Mouse (Mus musculus) cerebellum, adult 18-20 months (tissue): Measurements from ENCODE around the gene Csrp2.

Source experiments
- DNase-seq, 2 experiments: peaks; one replicate each; pipeline ENCODE4 v3.0.0; 2021

The Csrp2 gene

DNA sequence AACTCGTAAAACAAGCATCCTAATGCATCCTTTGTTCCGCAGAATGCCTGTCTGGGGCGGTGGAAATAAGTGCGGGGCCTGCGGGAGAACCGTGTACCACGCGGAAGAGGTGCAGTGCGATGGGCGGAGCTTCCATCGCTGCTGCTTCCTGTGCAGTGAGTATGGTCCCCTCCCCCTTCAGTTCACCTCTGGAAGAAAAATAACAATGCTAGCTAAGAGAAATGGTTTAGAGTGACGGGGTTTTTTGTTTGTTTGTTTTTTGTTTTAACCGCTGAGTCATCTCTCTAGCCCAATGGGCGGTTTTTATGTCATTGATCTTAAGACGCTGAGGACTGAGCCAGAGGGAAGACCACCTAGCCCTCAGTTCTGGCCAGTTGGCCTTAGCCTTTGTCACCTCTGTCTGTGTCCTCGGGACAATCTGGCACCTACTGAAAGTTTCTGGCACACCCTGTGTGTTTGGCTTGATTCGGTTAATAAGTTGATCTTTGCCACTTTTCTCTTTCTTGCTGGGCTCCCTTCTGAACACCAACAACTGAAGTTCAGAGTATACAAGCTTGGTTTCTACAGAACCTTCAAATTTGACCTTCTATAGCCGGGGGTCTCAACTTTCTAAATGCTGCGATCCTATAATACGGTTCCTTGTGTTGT, 12.4 kb downstream of the Csrp2 start:
- DNase-seq: no peak

DNA sequence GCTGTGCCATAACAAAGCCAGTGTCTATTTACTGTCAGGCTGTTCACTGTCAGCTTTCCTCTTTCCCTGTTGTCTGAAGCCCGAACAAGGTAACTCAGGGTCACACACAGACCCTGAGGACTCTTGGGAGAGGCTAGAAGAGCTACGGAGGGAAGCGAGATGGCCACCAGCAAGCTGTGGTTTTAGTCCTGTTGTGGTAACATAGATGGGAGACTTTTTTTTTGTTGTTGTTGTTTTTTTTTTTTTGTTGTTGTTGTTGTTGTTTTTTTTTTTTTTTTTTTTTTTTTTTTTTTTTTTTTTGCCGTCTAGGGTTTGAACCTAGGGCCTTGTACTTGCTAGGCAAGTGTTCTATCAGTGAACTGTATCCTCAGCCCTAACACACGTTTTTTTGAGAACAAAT, 14.0 kb downstream of the Csrp2 start:
- DNase-seq: no peak

DNA sequence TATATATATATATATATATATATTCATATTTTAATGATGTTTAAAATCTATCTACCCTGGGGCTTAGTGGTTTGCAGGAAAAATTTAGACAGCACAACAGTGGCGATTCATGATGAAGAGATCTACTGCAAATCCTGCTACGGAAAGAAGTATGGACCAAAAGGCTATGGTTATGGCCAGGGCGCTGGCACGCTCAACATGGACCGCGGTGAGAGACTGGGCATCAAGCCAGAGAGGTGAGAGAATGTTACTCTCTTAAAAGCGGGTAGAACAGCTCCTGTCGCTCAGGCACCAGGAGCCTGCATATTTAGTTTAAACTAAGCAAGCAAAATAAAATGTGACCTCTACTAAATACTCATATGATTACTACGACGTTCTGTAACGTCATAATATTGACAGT, 15.5 kb downstream of the Csrp2 start:
- DNase-seq: peak; percentile 33 to 45

DNA sequence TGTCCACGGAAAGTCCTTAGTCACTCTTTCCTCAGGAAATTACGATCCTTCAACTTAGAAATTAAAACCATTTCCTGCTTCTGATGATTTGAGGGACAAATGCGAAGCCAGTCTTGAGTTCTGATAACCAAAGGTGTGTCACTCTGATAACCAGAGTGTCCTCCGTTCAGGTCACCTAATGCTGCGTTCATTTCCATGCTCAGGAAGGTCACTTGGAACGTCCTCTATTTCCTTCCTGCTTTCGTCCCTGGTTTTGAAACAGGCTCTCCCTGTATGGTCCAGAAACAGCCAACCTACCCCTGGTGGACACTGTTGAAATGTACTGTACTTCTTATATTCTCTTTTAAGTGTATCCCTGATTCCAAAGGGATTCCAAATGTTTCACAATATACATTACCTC, 16.1 kb downstream of the Csrp2 start:
- DNase-seq: no peak

DNA sequence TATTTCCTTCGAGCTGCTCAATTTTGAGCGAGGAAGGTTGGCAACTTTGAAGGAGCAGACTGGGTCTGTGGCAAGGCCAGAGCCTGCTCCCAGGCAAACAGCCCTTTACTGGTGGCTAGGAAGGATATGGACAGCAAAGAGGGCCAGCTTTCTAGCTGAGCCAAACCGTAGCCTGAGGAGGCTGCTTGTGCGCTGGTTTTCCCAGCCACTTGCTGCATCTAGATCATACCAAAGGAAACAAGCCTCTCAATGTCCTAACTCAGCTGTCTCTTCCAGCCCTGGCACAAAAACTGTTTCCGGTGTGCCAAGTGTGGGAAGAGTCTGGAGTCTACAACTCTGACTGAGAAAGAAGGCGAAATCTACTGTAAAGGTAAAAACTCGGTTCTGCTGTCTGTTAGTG, 18.8 kb downstream of the Csrp2 start:
- peak in 1 of 2 experiments; percentile 25 for DNase-seq

DNA sequence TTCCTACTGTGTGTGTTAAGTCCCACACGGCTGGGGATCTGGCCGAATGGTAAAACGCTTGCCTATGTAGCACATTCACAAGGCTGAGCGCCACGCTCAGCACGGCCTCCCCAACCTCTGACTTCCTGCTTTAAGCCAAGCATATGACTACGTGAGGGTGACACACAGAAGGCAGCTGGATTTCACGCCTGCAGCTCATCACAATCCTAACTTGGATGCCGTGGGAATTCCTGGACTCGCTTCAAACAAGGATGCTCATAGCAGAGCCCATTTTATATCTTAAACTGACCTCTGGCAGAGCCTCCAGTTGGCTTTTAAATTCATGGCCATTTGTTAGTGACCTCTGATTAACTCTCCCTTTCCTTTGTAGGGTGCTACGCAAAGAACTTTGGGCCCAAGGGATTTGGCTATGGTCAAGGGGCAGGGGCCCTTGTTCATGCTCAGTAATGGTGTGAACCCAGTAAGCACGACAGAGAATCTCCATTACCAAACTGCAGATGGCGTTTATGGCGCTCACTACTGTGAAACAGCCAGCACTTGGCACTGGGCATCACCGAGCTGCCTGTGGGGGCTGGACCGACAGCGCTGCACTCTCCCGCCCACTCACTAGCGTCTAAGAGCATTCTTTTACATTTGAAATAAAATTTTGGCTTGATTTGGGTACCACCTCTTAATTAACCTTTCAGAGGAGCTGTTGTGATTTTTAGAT, 19.4 kb downstream of the Csrp2 start:
- DNase-seq: peak; percentile 69 to 77

DNA sequence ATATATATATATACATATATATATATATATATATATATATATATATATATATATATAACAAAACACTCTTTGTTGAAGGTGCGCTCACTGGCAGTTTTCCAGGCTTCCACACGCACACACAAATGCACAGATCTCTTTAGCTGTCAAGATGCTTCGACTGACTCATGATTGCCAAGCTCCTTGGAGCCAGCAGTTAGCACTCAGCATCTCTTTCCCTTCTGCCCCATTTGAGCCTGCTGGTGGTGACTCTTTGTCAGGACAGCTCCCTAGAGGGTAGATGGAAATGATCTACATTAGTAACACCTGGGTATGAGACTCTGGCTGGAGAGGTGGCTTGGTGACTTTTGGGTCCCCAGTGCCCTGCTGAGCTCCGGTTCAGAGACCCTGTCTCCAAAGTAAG, 20.1 kb downstream of the Csrp2 start:
- peak; percentile 22 to 35 for DNase-seq

DNA sequence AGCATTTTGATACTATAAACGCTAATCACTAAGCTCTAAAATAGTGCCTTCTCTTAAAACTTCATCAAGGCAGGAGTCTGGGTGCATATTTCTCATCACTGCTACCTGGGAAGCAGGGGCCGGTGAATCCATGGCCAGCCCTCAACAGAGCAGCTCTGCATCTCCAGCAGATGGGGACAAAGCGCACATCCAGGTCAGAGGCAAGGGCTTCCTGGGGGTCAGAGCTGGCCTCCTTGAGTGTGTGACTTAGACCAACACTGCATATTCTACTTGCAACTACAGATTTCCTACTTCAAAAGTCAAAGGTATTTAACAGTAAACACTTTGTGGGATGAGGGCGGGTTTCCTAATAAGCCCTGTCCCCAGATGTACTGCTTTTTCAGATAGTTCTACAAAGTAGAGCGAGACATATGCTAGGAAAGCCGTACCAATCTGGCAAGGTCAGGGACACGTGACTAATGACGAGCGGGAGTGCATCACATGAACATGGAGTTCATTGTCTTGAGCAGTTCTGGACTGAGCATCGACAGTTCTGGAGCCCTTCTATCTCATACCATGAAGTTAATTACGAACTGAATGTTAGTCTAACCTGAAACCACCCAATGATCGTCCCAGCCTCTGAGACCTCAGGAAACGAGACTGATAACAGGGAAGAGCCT, 21.3 kb downstream of the Csrp2 start:
- no peak for DNase-seq

DNA sequence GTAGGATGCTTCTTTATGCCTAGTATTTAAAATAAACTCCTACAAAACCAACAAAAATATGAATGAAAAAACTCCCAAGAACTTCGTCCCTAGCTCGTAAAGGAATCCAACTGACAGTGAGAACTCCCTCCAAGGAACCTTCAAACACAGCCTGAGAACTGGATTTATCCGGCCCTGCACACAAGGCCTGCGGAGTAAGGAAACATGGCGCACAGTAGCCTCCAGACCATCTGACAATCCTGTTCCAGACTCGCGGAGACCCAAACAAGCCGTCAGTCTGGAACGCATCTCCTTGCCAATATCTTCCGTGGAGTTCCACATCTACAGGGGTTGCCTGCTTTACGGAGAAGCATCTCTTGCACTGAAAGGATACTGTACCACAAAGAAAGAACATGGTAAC, 22.4 kb downstream of the Csrp2 start:
- DNase-seq: no peak

DNA sequence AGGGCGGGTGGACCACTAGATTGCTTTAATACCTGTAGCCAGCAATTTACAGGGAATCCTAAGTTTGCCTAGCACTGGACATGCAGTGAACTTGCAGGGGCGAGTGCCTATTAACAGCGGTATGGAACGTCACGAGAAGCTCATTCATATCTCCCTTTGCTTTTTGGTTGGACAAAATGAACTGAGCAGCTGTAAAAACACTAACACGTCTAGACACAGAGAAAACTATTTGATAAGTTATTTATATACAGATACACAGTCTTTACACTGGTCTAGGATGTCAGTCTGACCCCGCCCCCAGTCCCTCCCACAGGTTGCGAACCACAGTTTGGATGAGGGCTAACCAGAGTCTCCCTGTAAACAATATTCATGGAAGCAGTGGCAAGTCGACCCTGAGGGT, 23.2 kb downstream of the Csrp2 start:
- no peak for DNase-seq

DNA sequence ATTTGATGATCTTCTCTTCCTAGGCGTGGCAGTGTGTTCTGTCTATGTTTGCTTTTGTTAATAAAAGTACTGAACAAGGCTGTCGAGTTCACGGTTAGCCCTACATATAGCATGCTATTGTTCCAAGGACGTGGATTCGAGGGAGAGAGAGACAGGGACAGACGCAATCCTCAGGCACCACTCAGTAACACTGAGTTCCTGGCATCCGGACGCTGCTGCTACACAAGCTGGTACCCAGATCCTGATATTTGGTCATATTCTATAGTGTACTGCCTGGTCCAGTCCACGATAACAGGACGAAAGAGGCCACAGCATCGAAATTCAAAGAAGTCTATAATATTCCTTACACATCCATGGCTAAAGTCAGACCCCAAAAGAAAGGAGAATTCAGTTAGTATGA, 24.6 kb downstream of the Csrp2 start:
- DNase-seq: no peak

DNA sequence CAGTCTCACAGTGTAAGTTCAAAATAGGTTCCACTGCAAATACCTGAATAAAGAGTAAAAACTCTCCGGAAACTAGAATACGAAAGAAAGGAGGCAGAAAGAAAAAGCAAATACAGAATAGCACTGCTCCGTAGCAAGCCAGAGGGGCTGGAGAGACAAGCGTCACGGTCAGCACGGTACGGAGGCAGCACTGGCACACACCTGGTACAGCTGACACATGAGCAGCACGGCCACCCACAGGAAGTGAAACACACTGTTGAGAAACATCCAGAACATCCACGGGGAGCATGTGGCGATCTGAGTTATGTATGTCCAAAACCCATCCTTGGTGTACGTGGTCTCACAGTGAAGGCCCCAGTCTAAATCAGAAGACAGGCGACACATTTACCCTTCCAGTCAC, 26.4 kb downstream of the Csrp2 start:
- DNase-seq: no peak

DNA sequence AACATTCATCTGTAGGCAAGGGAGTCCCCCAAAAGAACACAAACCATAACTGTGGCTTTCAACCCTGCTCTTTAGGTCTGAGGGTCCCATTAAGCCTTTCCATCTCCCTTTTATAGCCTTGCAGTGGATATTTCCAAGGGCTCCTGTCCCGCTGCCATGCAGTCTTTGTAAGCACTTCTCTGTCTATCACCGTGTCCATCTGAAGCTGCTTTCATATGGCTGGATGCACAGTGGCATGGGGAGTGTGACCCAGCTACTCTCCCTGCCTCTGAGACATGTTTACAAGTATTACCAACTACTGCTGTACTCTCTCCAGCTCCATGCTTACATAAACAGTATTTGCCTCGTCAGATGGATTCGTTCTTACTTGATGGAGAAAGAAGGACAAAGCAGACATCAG, 28.0 kb downstream of the Csrp2 start:
- no peak for DNase-seq

DNA sequence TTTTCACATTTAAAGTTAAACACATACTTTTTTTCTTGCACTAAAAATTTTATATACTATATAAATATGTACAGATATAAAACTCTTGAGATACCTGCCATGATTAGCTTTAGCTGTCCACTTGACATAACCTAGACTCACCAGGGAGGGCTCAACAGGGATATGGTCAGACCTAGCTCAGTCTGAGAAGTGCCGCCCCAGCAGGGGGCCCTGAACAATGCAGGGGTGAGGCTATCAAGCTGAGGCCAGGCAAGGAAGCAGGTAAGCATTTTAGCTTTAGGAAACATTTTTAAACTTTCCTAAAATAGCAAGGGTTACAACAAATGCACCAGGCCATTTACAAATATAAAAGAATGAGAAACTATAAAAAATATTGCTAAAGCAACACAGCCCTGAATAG, 31.5 kb downstream of the Csrp2 start:
- DNase-seq: no peak

DNA sequence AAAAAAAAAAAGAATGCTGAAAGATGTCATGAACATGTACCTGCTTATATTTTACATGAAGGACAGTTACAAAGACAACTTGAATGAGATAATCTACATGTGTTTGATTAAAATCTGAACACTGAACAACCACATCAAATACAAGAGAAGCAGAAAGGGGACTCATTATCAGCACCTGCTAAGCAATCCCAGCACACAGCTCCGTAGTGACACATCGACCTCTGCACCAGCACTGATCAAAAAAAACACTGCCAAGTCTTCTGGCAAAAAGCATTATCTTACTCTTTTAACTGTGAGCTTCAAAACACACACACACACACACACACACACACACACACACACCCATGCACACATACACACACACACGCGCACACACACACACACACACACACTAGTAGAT, 32.2 kb downstream of the Csrp2 start:
- DNase-seq: no peak

DNA sequence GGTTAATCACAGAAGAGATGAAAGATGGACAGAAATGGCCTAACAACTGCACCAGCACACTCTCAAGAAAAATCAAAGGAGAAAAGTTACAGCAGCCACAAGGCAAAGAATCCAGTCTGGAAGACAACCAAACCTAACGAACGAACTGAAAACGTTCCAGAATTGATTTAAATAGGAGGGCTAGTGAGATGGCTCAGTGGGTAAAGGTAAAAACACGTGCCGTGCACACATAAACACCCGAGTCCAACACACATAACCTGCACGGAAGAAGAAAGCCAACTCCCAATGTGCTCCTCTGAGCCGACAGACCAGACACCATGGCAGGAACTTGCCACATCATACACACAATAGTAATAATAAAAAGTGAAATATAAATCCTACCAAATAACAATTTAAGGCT, 32.7 kb downstream of the Csrp2 start:
- no peak for DNase-seq

DNA sequence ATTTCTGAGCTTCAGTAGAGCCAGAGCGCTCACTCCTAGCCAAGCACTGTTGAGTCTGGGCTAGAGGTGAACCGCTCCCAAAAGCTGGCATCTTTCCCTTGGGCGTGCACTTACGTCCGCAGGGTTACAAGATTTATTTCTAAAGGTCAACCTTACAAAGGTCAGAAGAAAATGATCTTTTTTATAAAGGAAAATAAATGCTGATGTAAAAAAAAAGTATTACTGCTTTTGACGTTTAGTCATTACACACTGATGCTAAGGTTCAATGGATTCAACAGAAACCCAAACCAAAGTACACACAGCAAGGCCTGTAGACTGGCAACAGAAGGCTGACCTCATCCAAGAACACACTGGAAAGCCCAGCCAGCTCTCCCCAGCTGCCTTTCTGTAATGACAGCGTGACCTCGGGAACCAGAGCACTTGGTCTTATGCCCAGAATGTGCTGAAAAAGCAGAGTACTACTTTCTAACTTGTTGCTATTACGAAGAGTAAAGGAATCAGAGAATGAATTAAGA, 33.4 kb downstream of the Csrp2 start:
- peak in 1 of 2 experiments; percentile 50 for DNase-seq

DNA sequence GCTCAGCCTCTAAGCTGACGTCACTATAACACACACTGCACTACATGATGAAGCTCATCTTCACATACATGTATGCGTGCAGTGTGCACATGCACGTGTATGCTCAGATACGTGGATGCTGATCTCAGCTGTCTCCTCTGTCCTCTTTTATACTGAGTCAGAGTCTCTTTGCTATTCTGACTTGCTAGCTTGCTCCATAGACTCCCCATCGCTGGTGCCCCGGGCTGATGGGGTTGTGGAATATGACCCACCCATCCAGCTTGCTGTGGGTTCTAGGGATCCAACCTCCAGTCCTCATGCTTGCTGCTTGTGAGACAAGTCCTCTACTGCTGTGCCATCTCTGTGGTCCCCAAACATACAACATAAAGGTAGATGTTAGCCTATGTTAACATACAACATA, 39.3 kb downstream of the Csrp2 start:
- no peak for DNase-seq

DNA sequence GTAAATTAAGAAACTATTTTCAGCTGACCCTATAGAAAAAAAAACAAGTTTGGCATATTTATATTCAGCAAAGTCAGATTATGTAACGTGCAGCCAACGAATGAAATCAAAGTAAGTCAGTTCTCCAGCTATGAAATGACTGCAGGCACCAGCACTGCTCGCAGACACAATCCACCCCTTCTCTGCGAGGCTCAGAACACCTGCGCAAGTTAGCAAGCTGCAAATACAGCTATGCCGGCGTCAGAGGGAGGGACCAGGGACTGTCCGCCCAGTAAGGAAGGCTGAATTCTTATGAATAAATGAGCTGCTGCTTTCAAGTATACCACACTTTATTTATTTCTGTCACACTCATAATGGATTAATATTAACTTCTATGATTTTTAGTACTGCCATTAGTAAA, 40.2 kb downstream of the Csrp2 start:
- no peak for DNase-seq

DNA sequence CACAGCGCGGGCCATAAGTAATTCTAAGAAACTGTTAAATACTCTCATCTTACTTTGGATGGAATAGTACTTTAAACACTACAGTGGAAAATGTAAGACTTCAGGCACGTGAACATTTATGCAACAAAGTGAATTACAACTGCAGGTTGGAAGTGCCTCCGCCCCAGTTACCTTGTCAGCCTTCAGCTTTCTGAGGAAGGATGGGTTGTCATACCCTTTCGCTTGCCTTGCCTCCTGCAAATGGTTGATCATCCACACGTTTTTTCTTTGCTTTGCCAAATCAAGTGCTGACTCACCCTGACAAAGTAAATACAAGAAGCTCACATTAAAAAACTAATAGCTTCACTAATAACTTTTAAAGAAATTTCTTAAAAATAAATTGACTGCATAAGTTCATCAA, 41.3 kb downstream of the Csrp2 start:
- no peak for DNase-seq

DNA sequence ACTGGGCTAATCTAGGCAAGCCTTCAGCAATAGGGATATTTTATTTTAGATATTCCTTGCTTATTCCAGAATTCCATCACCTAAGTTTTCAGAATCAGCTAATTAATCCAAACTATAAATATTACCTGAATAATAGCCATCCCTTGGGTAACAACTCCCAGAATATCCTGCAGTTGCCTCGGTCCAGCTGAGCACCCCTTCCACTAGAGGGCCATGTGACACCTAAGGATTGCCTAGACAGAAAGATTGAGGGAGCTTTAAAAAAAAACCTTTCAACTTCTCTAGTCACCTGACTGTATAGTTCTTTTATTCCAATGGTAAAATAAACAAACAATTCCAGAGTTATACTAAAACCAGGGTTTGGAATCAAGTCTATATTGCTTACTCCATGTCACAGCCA, 42.6 kb downstream of the Csrp2 start:
- no peak for DNase-seq

DNA sequence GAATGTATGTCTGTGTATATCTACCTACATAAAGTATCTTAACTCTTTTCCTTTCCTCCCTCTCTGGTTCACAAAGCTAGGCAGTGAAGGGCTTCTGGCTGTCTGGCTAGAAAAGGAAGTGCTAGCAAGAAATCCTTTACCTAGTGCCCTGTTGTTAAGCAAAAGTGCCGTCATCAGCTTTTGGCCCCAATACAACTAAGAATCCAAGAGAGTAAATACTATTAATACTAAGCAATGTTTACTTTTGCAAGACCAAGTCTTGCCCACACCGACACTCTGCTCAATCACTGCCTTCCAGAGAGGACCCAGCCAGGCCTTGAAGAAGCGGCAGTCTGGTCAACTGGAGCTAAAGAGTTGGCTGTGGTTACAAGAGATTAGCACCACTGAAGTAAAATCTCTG, 51.5 kb downstream of the Csrp2 start:
- DNase-seq: no peak

DNA sequence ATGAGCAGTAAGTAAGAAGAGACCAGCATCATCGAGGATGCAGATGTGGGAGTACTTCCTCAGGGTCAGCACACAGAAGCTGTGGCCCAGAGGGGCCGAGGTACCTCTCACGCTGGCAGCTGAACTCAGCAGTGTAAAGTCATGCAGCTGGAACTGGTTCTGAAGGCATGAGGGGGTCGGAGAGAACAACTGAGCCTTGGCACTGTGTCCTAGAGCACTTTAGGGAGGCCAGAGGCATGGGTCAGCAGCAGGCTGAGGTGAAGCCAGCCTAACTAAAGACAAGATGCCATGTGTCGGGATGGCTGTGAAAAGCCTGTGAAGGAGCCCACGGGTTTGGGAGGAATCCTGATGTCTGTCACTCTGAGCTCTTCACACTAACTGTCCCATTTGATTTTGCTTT, 51.9 kb downstream of the Csrp2 start:
- DNase-seq: no peak

DNA sequence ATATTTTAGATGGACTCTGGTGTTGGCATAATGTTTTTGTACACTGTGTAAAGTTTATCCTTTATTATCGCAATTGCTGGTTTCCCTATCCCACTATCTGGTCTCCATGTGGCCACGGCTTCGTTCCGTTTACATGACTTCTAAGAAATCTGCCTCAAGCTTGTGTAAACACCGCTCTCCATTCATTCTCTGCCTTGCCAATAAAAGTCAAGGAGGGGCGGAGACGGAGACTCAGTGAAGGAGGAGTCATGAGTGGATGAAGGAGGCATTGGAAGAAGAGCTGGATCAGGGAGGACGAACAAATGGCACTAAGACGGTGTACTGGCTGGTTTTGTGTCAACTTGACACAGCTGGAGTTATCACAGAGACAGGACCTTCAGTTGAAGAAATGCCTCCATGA, 52.4 kb downstream of the Csrp2 start:
- DNase-seq: no peak
